Mouse (Mus musculus) urinary bladder, postnatal 10 days (tissue): ENCODE measurements around the gene Me3.

Source experiments
- DNase-seq: peaks from one replicate; pipeline ENCODE4 v3.0.0; 2022; ENCODE audit warnings: low spot score

Gene Me3

GRCm38 (mm10) chr7:89833521-89833920 is 201.3 kb downstream of the Me3 start:
- no peak for DNase-seq

- DNase-seq, result no peak
Measured at GRCm38 (mm10) chr7:89835566-89835965, 203.4 kb downstream of the Me3 start.

GRCm38 (mm10) chr7:89836676-89837075 is 204.5 kb downstream of the Me3 start:
- no peak for DNase-seq

- no peak for DNase-seq
Measured at GRCm38 (mm10) chr7:89837841-89838240, 205.6 kb downstream of the Me3 start.

- no peak for DNase-seq
Measured at GRCm38 (mm10) chr7:89839721-89840120, 207.5 kb downstream of the Me3 start.

GRCm38 (mm10) chr7:89841670-89842403 is 209.6 kb downstream of the Me3 start:
- DNase-seq, result peak; percentile 36

- DNase-seq, result no peak
Measured at GRCm38 (mm10) chr7:89842404-89842715, 210.2 kb downstream of the Me3 start.

GRCm38 (mm10) chr7:89843121-89843520 is 210.9 kb downstream of the Me3 start:
- DNase-seq, result no peak

GRCm38 (mm10) chr7:89843533-89843932 is 211.3 kb downstream of the Me3 start:
- no peak for DNase-seq

GRCm38 (mm10) chr7:89845669-89846068 is 213.5 kb downstream of the Me3 start:
- no peak for DNase-seq

- DNase-seq, result no peak
Measured at GRCm38 (mm10) chr7:89850510-89850909, 218.3 kb downstream of the Me3 start.

GRCm38 (mm10) chr7:89852158-89853095 is 220.2 kb downstream of the Me3 start:
- DNase-seq, result no peak

- no peak for DNase-seq
Measured at GRCm38 (mm10) chr7:89853131-89853530, 220.9 kb downstream of the Me3 start.

- DNase-seq, result no peak
Measured at GRCm38 (mm10) chr7:89855196-89855595, 223.0 kb downstream of the Me3 start.

- no peak for DNase-seq
Measured at GRCm38 (mm10) chr7:89856440-89857217, 224.4 kb downstream of the Me3 start.

- no peak for DNase-seq
Measured at GRCm38 (mm10) chr7:89864769-89865168, 232.6 kb downstream of the Me3 start.

GRCm38 (mm10) chr7:89867221-89867620 is 235.0 kb downstream of the Me3 start:
- no peak for DNase-seq

- DNase-seq, result no peak
Measured at GRCm38 (mm10) chr7:89879686-89880085, 247.5 kb downstream of the Me3 start.

- no peak for DNase-seq
Measured at GRCm38 (mm10) chr7:89884551-89884950, 252.4 kb downstream of the Me3 start.

- DNase-seq, result no peak
Measured at GRCm38 (mm10) chr7:89891412-89891811, 259.2 kb downstream of the Me3 start.

- no peak for DNase-seq
Measured at GRCm38 (mm10) chr7:89891856-89892255, 259.7 kb downstream of the Me3 start.

GRCm38 (mm10) chr7:89903007-89903406 is 270.8 kb downstream of the Me3 start:
- no peak for DNase-seq
